Mouse (Mus musculus): Measurements from ENCODE around the gene Ahsa1. TPM values are rescaled to one million over a fixed set of nuclear protein-coding genes. Genes with fewer than 3 reads are reported as not detected.
A peak's percentile ranks its signal among the peaks of the same experiment; 100 is the strongest.
"Not testable (repeated sequence)": the region's sequence is repeated elsewhere in the genome, so short reads cannot be mapped to it uniquely, and the experiment has no call there.

Gene Ahsa1
- total RNA-seq, 2 experiments from 2014 or later, result 174 to 176 TPM

DNA sequence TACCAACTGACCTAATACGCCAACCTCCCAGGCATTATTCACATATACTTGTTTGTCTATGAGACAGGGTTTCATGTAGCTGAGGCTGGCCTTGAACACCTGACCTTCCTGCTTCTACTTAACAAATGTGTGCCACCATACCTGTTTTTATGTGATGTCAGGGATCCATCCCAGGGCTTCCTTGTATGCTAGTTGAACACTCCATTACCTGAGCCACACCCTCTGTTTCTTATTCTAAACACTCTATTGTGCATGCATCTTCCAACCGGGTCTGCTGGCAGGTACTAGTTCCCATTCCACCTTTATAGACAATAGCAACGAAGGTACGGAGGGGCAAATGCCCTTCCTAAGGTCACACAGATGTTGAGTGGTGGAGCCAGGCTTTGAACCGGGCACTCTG, 22.8 kb downstream of the Ahsa1 start:
- no peak for TF ChIP-seq CTCF (conservative IDR thresholded peaks at IDR 0.05)
- Histone ChIP-seq H3K4me3 (no peak overlapping the region), H3K27ac (no peak overlapping the region)
- no peak for DNase-seq (ENCODE audit: low spot score in 2 of 2)

- Histone ChIP-seq H3K27ac (no peak overlapping the region), H3K4me3 (no peak overlapping the region)
- no peak for TF ChIP-seq CTCF (conservative IDR thresholded peaks at IDR 0.05)
- DNase-seq (ENCODE audit: low spot score in 2 of 2), result no peak
Observed at GRCm38 (mm10) chr12:87293934-87294333, 27.7 kb downstream of the Ahsa1 start.

GRCm38 (mm10) chr12:87299037-87299656, 32.9 kb downstream of the Ahsa1 start:
- DNase-seq (ENCODE audit: low spot score in 2 of 2), result no peak
- H3K27ac ChIP-seq, result no peak overlapping the region
- peak; percentile 46 for TF ChIP-seq CTCF (conservative IDR thresholded peaks at IDR 0.05)
- peak overlapping the region; percentile 66 for H3K4me3 ChIP-seq

- no peak for TF ChIP-seq CTCF (conservative IDR thresholded peaks at IDR 0.05)
- no peak for DNase-seq (ENCODE audit: low spot score in 2 of 2)
- Histone ChIP-seq H3K27ac (no peak within 1 kb of the TSS), H3K4me3 (peak within 1 kb of the TSS; percentile 66)
Observed at GRCm38 (mm10) chr12:87299657-87300440, 33.6 kb downstream of the Ahsa1 start, which contains the start of gene Ism2. Gene Ism2, minus strand, starts transcription at chr12:87299705.

DNA sequence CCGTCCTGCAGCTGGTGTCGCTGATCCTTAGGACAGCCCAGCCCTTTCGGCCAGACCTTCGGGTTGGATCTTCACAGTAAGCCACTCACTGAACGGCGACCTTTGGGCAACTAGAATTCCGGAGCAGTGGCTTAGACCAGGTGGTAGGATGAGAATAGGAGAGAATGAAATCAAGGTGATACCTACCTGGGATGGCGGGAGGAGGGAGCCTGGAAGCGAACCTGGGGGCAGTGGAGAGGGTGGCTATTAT, 34.1 kb downstream of the Ahsa1 start:
- TF ChIP-seq CTCF (conservative IDR thresholded peaks at IDR 0.05), result no peak
- Histone ChIP-seq H3K27ac (no peak overlapping the region), H3K4me3 (peak overlapping the region; percentile 66)
- DNase-seq (ENCODE audit: low spot score in 2 of 2), result no peak

GRCm38 (mm10) chr12:87301189-87301588, 34.9 kb downstream of the Ahsa1 start:
- Histone ChIP-seq H3K4me3 (no peak overlapping the region), H3K27ac (no peak overlapping the region)
- DNase-seq (ENCODE audit: low spot score in 2 of 2), result no peak
- no peak for TF ChIP-seq CTCF (conservative IDR thresholded peaks at IDR 0.05)

GRCm38 (mm10) chr12:87305767-87306583, 39.7 kb downstream of the Ahsa1 start:
- TF ChIP-seq CTCF (conservative IDR thresholded peaks at IDR 0.05), result no peak

DNA sequence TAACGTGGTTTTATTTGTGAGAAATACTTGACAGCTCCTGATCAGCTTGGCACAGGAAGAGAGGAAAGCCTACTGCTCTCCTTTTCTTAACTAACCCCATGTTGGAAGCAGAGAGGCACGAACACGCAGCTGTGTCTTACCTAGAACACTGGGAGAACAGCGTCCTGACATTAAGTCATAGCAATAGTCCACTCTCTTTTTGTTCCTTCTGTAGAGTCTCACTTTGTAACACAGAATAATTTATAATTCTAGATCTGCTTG, 40.2 kb downstream of the Ahsa1 start:
- not testable (repeated sequence) for H3K27ac ChIP-seq; DNase-seq (ENCODE audit: low spot score in 2 of 2); H3K4me3 ChIP-seq

More at GRCm38 (mm10) chr12:87305767-87306583, 39.7 kb downstream of the Ahsa1 start:
- Histone ChIP-seq H3K4me3 (no peak overlapping the region), H3K27ac (no peak overlapping the region)
- no peak for DNase-seq (ENCODE audit: low spot score in 2 of 2)

- no peak overlapping the region for H3K27ac ChIP-seq
- TF ChIP-seq CTCF (conservative IDR thresholded peaks at IDR 0.05), result no peak
- no peak overlapping the region for H3K4me3 ChIP-seq
- no peak for DNase-seq (ENCODE audit: low spot score in 2 of 2)
Observed at GRCm38 (mm10) chr12:87313098-87313497, 46.8 kb downstream of the Ahsa1 start.

GRCm38 (mm10) chr12:87317951-87318350, 51.7 kb downstream of the Ahsa1 start:
- Histone ChIP-seq H3K27ac (no peak overlapping the region), H3K4me3 (no peak overlapping the region)
- TF ChIP-seq CTCF (conservative IDR thresholded peaks at IDR 0.05), result no peak
- no peak for DNase-seq (ENCODE audit: low spot score in 2 of 2)

GRCm38 (mm10) chr12:87319229-87319628, 53.0 kb downstream of the Ahsa1 start:
- no peak for TF ChIP-seq CTCF (conservative IDR thresholded peaks at IDR 0.05)
- DNase-seq (ENCODE audit: low spot score in 2 of 2), result no peak

More at GRCm38 (mm10) chr12:87319229-87319628, 53.0 kb downstream of the Ahsa1 start:
- no peak overlapping the region for H3K4me3 ChIP-seq
- H3K27ac ChIP-seq, result no peak overlapping the region

Small RNA genes within 50 kb of the gene (microRNA-seq; reads per million reads assigned to microRNA genes)
- 0 reads per million in 2 experiments for gene Gm47293

Other genes starting within 250 kb of the Ahsa1 start
- gene Tmem63c, start 245.1 kb upstream of the Ahsa1 start, total RNA-seq (2021), result 10 to 100 TPM; 38.1 to 39.3 TPM
- 1 to 10 TPM; 1.9 to 2.5 TPM for gene Ngb, start 163.9 kb upstream of the Ahsa1 start, total RNA-seq (2021)
- gene Gstz1, start 119.3 kb upstream of the Ahsa1 start, total RNA-seq (2021), result 10 to 100 TPM; 48.7 to 50.9 TPM
- gene Pomt2, start 118.5 kb upstream of the Ahsa1 start, total RNA-seq (2021), result 10 to 100 TPM; 16.4 to 16.5 TPM
- gene Samd15, start 66.8 kb upstream of the Ahsa1 start, total RNA-seq (2021), result 1 to 10 TPM; 3.5 to 4.8 TPM
- 10 to 100 TPM; 25.6 to 26.4 TPM for gene Tmed8, start 66.0 kb upstream of the Ahsa1 start, total RNA-seq (2021)
- gene Noxred1, start 27.7 kb upstream of the Ahsa1 start, total RNA-seq (2021), result 1 to 10 TPM; 1.7 to 2.0 TPM
- 10 to 100 TPM; 58.2 to 64.0 TPM for gene Vipas39, start 223 bp upstream of the Ahsa1 start, total RNA-seq (2021)
- gene Ism2, start 33.2 kb downstream of the Ahsa1 start, total RNA-seq (2021), result under 1 TPM; 0.32 to 0.33 TPM
- gene Sptlc2, start 121.9 kb downstream of the Ahsa1 start, total RNA-seq (2021), result 10 to 100 TPM; 26.0 to 33.8 TPM
- 100 to 1,000 TPM in 1 of 2 experiments, 10 to 100 TPM in 1; 92.6 to 101 TPM for gene Slirp, start 177.4 kb downstream of the Ahsa1 start, total RNA-seq (2021)
- gene Alkbh1, start 177.5 kb downstream of the Ahsa1 start, total RNA-seq (2021), result 10 to 100 TPM; 18.1 to 18.6 TPM
- 10 to 100 TPM; 61.3 to 69.2 TPM for gene Snw1, start 205.8 kb downstream of the Ahsa1 start, total RNA-seq (2021)
- gene Gm5788, start 228.2 kb downstream of the Ahsa1 start, total RNA-seq (2021), result not detected
- gene Gm8300, start 247.8 kb downstream of the Ahsa1 start, total RNA-seq (2021), result not detected

Data from layer of hippocampus, adult 2 months (tissue).